Mouse (Mus musculus) gastrocnemius, adult 8-10 months (tissue): ENCODE measurements around the gene Tmem267. TPM values are rescaled to one million over a fixed set of nuclear protein-coding genes. Genes with fewer than 3 reads are reported as not detected.
"Not testable (repeated sequence)": the region's sequence is repeated elsewhere in the genome, so short reads cannot be mapped to it uniquely, and the experiment has no call there.

ENCODE experiments used
- DNase-seq, 2 experiments: peaks; one replicate each; pipeline ENCODE4 v3.0.0; 2022; ENCODE audit warnings: low spot score in 2 of 2
- total RNA-seq, 4 experiments: library from RNA; stranded (reverse); gene quantifications; 2 replicates each; pipeline ENCODE4 v1.2.4; 2022

Tmem267 gene
- total RNA-seq, 4 experiments from 2014 or later, result 15.2 to 23.8 (median 18.6) TPM

DNA sequence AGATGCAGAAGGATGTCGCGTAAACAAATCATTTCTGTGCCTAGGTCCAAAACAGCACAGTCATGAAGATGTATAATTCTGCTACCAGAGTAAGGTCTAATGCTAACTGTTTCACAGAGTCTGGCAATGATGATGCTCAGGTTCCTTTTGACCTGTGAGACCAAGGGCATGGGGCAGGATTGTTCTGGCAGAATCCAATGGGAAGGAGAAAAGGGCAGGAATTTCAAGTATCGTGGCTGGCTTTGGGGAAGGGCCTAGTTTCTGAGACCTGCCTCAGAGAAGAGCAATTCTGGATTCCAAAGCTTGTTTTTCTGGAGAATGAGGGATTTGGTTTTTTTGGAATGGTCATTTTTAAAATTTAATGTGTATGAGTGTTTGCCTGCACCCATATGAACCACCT is 131.0 kb downstream of the Tmem267 start:
- DNase-seq, result no peak

DNA sequence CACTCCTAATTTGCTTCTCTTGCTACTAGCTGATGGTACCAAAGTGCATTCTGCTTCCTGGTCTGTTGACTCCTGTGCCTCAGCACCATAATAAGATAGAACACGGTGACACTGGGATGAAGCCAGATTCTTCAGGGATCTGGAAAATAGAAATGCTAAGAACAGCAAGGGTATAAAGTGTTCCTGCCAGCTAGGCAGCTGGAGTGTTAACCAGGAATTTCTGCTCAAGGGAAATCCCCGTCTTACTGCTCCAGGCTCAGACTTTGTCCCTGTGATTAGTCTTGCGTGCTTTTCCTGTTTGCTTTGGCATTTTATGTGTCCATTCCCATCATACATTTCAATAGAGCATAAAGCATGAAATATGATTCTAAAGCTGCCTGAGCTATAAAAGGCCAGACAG is 131.9 kb downstream of the Tmem267 start:
- DNase-seq, result no peak

DNA sequence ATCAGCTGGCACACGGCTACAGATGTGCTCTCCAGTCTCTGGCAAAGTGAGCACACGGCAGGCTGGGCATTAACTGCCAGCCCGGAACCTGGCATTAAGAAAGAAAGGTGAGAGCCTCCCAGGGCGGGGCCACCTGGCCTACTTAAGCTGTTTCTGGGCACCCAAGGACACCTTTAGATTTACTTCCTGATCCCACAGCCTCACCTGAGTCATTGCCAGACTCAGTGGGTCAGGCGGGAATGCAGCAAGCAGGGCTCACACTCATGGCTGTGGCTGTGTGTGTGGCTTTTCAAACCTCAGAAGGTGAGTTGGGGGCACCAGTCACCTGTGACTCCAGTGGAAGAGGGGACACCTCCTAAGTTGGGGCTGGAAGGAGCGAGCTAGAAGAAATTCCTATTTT is 135.8 kb downstream of the Tmem267 start, which contains the start of gene Ccl28:
Gene Ccl28 (plus strand): TSS at position 186 of the 400 bp plus-strand sequence.
- DNase-seq, result no peak

DNA sequence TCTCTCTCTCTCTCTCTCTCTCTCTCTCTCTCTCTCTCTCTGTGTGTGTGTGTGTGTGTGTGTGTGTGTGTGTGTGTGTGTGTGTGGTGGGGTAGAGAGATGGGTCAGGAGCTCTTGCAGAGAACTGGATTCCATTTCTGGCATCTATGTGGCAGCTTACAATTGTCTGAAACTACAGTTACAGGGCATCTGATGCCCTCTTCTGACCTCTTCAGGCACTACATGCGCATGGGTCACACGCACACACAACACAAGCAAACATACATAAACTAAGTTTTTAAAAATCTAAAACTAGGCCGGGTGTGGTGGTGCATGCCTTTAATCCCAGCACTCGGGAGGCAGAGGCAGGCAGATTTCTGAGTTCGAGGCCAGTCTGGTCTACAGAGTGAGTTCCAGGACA is 138.1 kb downstream of the Tmem267 start:
- not testable (repeated sequence) for DNase-seq

DNA sequence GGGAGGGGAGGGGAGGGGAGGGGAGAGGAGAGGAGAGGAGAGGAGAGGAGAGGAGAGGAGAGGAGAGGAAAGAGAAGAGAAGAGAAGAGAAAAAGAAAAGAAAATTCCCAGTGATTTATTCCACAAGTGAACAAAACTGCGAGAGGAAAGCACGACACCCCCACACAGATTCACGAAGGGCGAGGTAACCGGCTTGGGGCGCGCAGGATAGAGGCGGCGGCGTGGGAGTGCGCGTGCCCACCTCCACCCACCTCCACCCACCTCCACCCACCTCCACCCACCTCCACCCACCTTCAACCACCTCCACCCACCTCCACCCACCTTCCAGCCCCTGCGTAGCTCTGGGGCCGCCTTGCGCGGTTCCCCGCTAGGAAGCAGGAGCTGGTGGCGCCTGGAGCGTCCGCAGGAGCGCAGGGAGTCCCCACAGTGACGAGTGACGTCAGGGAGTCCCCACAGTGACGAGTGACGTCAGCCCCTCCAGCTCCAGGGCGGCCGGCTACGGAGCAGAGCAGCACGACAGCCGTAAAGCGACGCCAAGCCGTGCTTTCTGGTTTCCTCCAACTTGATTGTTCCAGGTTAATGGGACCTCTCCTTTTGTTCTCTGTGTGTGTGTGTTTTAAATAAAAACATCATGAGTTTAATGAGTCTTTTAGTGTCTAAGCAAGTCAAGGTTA is 143.8 kb downstream of the Tmem267 start:
- DNase-seq, result peak; percentile 39 to 62

DNA sequence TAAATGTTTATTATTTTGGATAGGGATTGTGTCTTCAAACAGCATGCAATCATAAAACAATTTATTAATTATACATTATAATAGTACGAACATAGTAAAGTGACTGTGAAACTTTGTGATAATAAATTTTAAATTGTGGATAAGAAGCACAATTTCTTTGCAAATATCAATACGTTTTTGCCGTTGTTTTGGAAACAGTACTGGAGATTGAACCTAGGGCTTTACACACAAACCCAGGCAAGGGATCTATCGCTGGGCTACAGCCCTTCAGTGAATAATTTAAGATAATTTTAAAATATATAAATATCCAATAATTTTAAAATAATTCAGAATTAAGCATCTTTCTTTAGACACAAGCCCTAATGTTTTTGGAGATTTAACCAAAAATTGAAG is 144.3 kb downstream of the Tmem267 start:
- no peak for DNase-seq

DNA sequence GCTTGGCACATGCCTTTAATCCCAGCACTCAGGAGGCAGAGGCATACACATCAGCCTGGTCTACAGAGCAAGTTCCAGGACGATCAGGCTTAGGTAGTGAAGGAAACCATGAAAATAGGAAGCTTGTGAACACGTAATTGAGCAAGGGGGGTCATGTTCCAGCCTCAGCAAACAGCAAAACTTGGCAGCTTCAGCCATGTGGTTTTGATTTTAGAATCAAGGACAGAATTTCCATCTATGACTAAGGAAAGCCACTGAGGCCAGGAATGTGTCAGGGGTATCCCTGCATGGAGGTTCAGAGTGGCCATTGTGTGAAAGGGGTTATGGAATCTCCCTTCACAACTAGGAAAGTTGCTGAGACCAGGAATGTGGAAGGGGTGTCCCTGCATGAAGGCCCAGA is 147.7 kb downstream of the Tmem267 start:
- no peak for DNase-seq

DNA sequence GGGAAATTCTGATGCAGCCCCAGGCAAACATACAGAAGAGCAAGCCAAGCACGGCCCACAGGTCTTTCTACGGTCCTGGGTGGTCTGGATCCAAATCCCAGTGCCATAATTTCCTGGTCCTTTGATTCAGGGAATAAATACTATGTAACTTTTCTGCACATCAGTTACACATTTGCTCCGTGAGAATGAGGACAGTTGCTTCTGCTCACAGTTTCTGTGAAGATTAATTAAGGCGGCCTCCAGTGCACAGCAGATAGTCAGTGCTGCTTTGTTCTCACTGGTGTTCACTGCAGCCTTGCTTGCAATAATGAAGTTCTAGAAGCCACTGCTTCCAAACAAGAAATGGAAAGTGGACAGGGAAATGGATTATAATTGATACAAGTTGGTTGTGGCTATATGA is 150.0 kb downstream of the Tmem267 start:
- DNase-seq, result no peak

DNA sequence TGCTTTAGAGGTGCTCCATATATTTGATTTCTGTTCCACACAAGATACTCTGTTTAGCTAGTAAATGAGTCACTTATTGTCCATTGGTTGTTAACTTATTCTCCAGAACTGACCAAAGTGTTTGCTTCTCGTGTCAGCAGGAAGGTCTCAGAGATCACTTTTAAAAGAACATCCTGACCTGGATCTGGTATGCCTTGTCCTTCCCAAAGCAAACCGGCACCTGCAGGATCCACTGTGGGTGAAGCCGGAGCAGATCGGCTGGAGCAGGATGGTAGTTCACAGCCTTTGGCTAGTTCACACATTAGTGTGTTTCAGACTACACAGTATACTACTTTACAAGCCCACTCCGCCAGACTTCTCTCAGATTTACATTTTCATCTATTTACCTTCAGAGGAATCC is 150.6 kb downstream of the Tmem267 start:
- no peak for DNase-seq

DNA sequence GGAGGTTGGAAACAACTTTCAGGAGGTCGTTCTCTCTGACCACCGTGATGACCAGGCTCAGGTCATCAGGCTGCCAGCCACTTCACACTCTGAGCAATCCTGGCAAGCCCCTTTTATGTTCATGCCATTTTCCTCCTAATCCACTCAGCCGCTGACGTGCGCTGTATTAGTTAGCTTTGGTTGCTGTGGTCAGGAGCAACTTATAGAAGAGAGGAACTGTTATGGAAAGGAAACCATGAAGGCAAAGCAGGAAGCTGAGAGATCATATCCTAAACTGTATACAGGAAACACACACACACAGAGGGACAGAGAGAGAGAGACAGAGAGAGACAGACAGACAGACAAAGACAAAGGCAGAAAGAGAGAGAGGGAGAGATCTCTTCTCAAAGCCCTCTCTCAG is 151.5 kb downstream of the Tmem267 start:
- DNase-seq, result no peak

DNA sequence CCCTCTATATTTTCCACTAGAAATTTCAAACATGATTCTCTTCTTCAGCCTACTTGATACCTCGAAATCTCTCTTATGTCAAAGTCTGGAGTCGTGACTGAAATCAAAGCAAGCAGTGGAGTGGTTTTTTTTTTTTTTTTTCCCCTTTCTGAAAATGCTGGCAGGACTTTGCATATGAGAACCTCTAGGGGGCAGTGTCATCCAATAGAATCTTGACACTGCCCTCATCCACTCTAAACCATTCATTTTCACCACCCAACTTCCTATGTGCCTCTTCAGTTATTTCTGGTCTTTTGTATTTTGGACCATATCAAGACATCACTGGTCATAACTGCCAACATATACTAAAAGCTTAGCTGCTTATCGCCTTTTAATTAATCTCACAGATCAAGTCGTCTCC is 152.7 kb downstream of the Tmem267 start:
- DNase-seq, result no peak

DNA sequence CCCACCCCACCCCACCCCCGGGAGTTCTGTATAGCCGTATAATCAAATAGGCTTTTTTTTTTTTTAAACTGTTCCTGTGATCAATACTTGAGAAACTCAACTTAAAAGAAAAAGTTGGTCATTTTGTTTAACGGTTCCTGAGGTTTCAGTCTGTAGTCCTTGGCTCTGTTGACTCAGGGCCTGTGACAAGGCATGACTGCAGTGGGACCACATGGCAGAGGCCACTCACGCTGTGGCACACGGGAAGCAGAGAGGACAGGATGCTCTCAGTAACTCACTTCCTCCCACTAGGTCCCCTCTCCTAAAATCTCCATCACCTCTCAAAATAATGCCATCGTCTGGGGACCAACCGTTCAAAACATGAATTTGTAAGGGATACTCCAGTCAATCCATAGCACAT is 153.3 kb downstream of the Tmem267 start:
- no peak for DNase-seq

DNA sequence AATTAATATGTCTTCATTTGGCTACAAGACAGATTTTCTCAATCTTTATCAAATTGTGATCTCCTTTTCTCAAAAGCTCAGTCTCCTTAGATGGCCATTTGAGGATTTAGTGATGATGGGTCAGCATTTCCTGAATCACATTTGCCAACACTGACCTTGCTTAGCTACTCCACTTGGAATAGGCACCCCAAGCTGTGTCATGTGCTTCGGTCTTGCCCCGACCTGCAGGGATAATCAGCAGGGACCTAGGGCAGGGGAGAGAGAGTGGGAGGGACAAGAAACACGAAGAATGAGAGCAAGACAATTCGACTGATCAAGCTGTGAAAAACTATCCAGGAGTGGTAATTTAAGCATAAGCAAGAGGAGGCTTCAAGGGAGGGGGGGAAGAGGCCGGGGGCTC is 156.9 kb downstream of the Tmem267 start:
- no peak for DNase-seq

DNA sequence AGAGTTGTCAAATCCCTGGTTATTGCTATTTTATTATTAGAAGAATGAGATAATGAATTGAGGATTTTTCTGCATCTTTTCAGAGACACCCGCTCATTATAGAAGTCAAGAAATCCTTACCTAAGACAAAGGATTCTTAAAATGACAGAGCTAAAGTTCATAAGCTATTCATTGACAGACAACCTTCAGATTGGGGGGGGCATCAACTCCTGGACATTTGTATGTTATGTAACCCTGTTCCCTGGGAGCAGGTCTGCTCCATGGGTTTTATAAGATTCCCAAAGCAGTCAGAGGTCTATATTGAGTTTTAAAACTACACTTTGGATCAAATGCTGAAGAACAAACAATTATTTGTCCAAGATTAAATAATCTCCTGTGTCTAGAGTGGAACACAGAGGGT is 158.7 kb downstream of the Tmem267 start:
- DNase-seq, result no peak

DNA sequence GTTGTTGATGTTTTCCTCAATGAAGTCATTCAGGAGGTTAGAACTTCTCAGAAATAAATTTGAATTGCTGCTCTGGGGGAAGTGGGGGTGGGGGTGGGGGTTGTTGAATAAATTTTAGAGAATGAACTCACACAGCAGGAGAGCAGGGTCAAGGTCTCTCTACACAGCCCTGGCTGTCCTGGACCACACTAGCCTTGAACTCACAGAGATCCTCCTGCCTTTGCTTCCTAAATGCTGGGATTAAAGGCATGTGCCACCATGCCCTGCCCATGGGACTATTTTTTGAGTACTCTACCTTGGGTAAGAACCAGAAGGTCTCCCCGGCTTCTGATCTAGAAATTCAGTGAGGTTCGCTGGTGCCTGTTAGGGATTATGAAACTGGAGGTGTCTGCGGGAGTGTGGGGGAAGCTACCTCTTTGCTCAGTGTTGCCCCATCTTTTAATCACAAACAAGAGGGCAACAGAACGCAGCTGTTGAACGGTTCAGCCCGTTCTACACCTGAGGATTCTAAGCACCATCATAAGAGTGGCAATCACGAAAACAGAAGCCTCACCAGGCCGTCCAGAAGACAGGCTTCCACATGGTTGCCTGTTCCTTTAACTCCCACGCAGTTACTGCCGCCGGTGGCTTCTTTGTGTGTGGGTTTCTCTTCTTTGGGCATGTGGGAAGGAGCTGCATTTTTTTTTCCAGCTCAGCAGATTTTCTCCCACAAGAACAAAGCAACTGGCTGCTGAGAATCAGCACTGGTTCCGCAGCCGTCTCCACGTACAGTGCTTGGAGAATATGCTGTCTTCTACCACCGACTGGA is 161.3 kb downstream of the Tmem267 start:
- DNase-seq, result no peak

DNA sequence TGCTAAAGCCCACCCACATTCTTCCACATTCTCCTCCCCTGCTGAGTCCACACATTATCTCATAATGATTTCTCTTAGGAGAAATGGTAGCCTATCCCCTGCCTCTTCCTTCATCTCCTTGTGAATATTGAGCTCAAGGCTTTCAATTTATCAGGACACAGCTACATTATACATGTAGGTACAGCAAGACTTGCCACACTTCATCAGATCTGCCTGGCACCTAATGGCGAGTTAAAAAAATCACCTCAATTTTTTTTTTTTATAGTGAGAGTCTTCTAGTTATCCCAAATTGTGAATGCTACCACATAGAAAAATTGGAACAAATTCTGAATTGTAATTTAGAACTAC is 161.8 kb downstream of the Tmem267 start:
- DNase-seq, result no peak

DNA sequence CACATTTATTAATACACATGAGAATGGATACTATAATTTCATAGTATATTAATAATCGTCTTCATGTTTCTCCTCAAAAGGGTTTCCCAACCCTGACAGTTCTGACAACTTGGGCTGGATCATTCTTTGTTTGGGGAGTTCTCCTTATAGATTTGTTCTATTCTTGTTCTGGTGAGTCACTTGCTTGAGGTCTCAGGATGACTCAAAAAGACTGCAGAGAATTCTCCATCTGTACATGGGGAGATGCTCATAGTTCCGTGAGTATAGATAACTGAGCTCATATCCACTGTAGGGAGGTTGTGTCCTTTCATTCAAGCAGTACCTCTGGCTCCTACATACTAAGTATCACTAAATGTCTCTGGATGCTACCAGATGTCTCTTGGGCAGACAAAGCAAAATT is 166.9 kb downstream of the Tmem267 start:
- no peak for DNase-seq

DNA sequence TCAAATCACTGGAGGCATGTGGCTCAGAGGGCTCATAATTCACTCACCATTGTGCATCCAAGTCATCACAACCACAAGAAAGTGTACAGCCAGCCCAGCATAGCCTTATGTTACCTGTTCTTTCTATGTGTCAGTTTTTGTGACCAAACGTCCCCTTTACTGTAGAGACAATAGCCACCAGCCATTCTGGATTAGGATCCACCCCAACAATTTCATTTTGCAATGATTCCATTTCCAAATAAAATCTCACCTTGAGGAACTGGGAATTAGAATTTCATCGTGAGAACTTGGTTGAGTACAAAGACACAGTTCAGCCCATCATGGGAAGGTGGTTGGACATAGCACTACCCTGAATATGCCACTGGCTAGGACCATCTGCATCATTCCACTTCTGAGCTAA is 168.4 kb downstream of the Tmem267 start:
- DNase-seq, result no peak

DNA sequence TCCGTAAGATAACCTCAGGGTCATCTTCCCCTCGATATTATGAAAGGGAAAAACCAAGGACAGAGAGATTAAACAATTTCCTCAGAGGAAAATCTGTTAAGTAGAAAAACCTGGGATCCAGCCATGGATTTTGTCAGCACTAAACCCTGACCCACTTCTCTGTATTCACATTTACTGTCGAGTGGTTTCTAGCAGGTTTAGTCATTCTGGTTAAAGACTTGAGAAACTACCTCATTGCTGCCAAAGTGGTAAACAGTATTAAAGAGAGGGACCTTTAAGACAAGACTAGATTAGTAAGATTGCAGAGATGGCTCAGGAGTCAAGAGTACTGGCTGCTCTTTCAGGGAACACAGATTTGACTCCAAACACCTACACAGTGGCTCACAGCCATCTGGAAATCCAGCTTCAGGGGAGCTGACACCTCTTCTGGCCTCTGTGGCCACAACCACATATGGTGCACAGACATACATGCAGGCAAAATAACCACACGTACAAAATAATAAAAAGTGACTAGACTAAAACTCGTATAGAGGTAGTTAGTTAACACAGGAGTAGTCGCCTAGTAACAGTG is 169.1 kb downstream of the Tmem267 start:
- no peak for DNase-seq
